Mouse (Mus musculus): ENCODE results near the gene Lgals2.

DNA sequence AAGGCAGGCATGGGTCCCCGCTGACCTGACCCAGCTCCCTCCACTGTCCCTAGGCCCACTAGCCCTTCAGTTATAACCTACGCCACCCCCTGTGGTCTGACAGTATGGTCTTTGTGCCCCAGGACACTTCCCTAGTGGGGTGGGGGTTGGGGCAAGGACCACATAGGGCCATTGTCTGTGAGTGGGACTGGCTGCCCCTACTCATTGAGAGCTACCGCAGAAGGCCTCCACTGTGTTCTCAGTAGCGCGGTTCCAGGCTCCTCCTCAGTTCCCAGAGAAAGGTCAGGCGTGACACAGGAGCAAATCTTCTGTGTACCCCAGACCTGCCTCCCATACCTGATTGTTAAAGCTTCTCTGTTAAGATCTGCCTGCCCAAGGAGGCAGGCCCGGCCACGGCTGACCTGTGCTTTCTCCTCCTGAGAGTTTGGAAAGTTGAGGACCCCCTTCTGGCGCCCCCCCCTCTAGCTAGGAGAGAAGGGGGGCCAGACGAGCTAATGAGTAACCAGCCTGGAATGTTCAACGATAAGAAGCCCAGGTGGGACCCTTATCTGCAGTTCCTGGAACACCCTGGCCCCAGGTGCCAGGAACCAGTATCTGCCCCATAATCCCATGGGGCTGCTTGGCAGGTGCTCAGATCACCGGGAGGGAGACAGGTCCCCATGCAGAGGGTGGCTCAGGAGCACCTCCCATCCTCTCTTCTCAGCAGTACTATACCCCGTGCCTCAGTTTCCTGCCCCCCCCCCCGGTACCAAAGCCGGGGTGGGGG is 5.1 kb downstream of the Lgals2 start:
- TF ChIP-seq CTCF (conservative IDR thresholded peaks at IDR 0.05; ENCODE audit: low read length): no peak
- no peak for TF ChIP-seq POU5F1 (IDR thresholded peaks at IDR 0.05; ENCODE audit: borderline replicate concordance, low read length)
